Mouse (Mus musculus) erythroblast, embryonic 14.5 days (primary cell): ENCODE results near the gene B3gnt8.

Experiments
- GATA1 ChIP-seq: IDR thresholded peaks from 2 replicates; pipeline ENCODE4 v1.6.1; 2012; ENCODE audit warnings: low read length, inconsistent platforms, mixed read lengths
- TAL1 ChIP-seq: IDR thresholded peaks from 3 replicates; pipeline ENCODE4 v1.6.1; 2012; ENCODE audit warnings: low read length, inconsistent platforms, mixed read lengths

- no peak for TF ChIP-seq GATA1
- TF ChIP-seq TAL1: no peak
Observed at GRCm38 (mm10) chr7:25637099-25637498, 10.6 kb downstream of the B3gnt8 start.
